Mouse (Mus musculus) limb, embryonic 10.5 days (tissue): Measurements from ENCODE around the gene Ppp4r3a. TPM values are rescaled to one million over a fixed set of nuclear protein-coding genes. Genes with fewer than 3 reads are reported as not detected.

ENCODE experiments used
- DNase-seq: peaks from one replicate; pipeline ENCODE4 v3.0.0-alpha.2; 2017; ENCODE audit warnings: low spot score
- H3K27ac ChIP-seq: fragments of 300-500 bp; sonication (generic); 2 replicates; pipeline ENCODE4 v1.5.1; 2016; ENCODE audit warnings: mild to moderate bottlenecking
- H3K27me3 ChIP-seq: fragments of 300-500 bp; sonication (generic); 2 replicates; pipeline ENCODE4 v1.6.1; 2016; ENCODE audit warnings: low read depth, mild to moderate bottlenecking; ENCODE audit not compliant: poor library complexity, severe bottlenecking
- H3K36me3 ChIP-seq: fragments of 300-500 bp; sonication (generic); 2 replicates; pipeline ENCODE4 v1.6.1; 2016; ENCODE audit warnings: mild to moderate bottlenecking, moderate library complexity
- H3K4me1 ChIP-seq: fragments of 300-500 bp; sonication (generic); 2 replicates; pipeline ENCODE4 v1.6.1; 2016
- H3K4me3 ChIP-seq: fragments of 300-500 bp; sonication (generic); 2 replicates; pipeline ENCODE4 v1.5.1; 2016; ENCODE audit warnings: mild to moderate bottlenecking, moderate library complexity
- H3K9me3 ChIP-seq: fragments of 300-500 bp; sonication (generic); replicated peaks from 2 replicates; pipeline ENCODE4 v1.6.1; 2016; ENCODE audit warnings: mild to moderate bottlenecking
- WGBS: fragments of 180-500 bp; shearing (Covaris S2); methylation state at CpG from one replicate; pipeline ENCODE4 v1.1.7; 2016; 5-methylcytosine and 5-hydroxymethylcytosine counted together
- microRNA counts: library from miRNA; unstranded; fragments of <30 nt; microRNA quantifications from one replicate; lab custom pipeline; 2017
- microRNA-seq: library from miRNA; unstranded; fragments of <30 nt; microRNA quantifications from one replicate; pipeline ENCODE4, GENCODE M21; 2017
- polyA plus RNA-seq: library from polyadenylated mRNA; unstranded; fragments of >200 nt; fragmentation: Nextera tagmentation; extraction: Ambion mirVana; gene quantifications from 2 replicates; pipeline ENCODE4 v1.2.1, GENCODE M21; 2016

Gene Ppp4r3a
- polyA plus RNA-seq, 1 experiment from 2014 or later, result 63.1 TPM

- Histone ChIP-seq H3K27ac (peak overlapping the region; percentile 70), H3K4me1 (peaks cover 71% of the 10 kb centered on the region), H3K4me3 (peak overlapping the region; percentile 6; the same call in 1 of the 2 replicates), H3K36me3 (no peaks in the 10 kb centered on the region), H3K27me3 (peaks cover 75% of the 10 kb centered on the region), H3K9me3 (no peaks in the 10 kb centered on the region)
- DNase-seq, result peak; percentile 84
- WGBS, result 14% methylated on average over 12 of the region's 12 CpGs
Observed at GRCm38 (mm10) chr12:100990291-100990690, 93.2 kb downstream of the Ppp4r3a start.

GRCm38 (mm10) chr12:100989780-100990288, 93.7 kb downstream of the Ppp4r3a start:
- 0 out of 2 replicates have a peak overlapping the region, but pooled peaks have one; percentile 70 for H3K27ac ChIP-seq
- no peaks in the 10 kb centered on the region for H3K36me3 ChIP-seq
- H3K27me3 ChIP-seq, result peaks cover 75% of the 10 kb centered on the region
- H3K4me3 ChIP-seq, result no peak overlapping the region
- 42% methylated on average over 4 of the region's 4 CpGs for WGBS
- no peaks in the 10 kb centered on the region for H3K9me3 ChIP-seq
- no peak for DNase-seq
- peaks cover 71% of the 10 kb centered on the region for H3K4me1 ChIP-seq

MicroRNAs within 50 kb of the gene (microRNA counts, 519-probe panel; counts per million panel counts)
- 684 counts per million, percentile 72 among the panel's probes with 10 or more counts for microRNA mmu-miR-1190 (lab: Ali Mortazavi, UCI)

Small RNA genes within 50 kb of the gene (microRNA-seq; reads per million reads assigned to microRNA genes)
- not detected for gene Mir1190

Other genes starting within 250 kb of the Ppp4r3a start
- gene Gpr68, start 175.5 kb downstream of the Ppp4r3a start, polyA plus RNA-seq, result 0.23 and 0.30 TPM in 2 replicates
- gene Ccdc88c, start 54.6 kb downstream of the Ppp4r3a start, polyA plus RNA-seq, result 4.9 and 5.1 TPM in 2 replicates